Mouse (Mus musculus) heart, postnatal 10 days (tissue): ENCODE measurements around the gene Elavl3. TPM values are rescaled to one million over a fixed set of nuclear protein-coding genes. Genes with fewer than 3 reads are reported as not detected.

ENCODE experiments used
- DNase-seq, 2 experiments: peaks; one replicate each; pipeline ENCODE4 v3.0.0; 2021
- intact Hi-C: fragments of 180-260 bp; cut with DNase I; formaldehyde crosslinking; loops from one replicate; pipeline ENCODE4 v1.15.1; 2025
- total RNA-seq, 2 experiments: library from RNA; stranded (reverse); gene quantifications; 2 replicates each; pipeline ENCODE4 v1.2.3; 2021

Elavl3 gene
- total RNA-seq, 2 experiments from 2014 or later: 0.26 to 0.47 TPM

GRCm38 (mm10) chr9:22064341-22064740 is 12.5 kb upstream of the Elavl3 start:
- DNase-seq: no peak
- intact Hi-C loops: loop anchor here (10.0 kb wide), 1 partner anchor 340 kb away; no protein-coding TSS in a partner anchor

DNA sequence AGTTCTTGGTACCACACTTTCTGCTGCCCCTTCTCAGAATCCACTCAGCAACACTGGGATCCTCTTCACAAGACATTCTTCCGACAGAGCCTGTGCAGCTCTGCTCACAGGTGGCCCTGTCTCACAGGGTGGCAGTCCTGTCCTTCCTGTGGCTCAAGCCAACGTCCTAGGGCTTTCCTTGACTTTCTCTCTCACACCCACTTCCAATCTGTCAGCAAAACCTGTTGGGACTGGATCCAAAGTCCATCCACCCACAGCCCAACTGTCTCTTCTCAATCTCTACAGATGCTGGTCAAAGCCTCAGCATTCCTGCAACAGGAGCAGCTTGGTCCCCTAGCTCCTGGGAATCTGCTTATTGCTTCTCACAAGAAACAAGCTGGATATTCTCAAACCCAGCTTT is 9.5 kb upstream of the Elavl3 start:
- intact Hi-C loops: loop anchor here (10.0 kb wide), 1 partner anchor 343 kb away; no protein-coding TSS in a partner anchor
- no peak for DNase-seq

GRCm38 (mm10) chr9:22058011-22058424 is 6.2 kb upstream of the Elavl3 start:
- peak; percentile 40 to 41 for DNase-seq

GRCm38 (mm10) chr9:22057031-22057517 is 5.3 kb upstream of the Elavl3 start:
- DNase-seq: no peak
- intact Hi-C loops: no loop called here

More at GRCm38 (mm10) chr9:22058011-22058424, 6.2 kb upstream of the Elavl3 start:
- intact Hi-C loops: no loop called here

GRCm38 (mm10) chr9:22056303-22056910 is 4.6 kb upstream of the Elavl3 start:
- intact Hi-C loops: no loop called here
- DNase-seq: no peak

DNA sequence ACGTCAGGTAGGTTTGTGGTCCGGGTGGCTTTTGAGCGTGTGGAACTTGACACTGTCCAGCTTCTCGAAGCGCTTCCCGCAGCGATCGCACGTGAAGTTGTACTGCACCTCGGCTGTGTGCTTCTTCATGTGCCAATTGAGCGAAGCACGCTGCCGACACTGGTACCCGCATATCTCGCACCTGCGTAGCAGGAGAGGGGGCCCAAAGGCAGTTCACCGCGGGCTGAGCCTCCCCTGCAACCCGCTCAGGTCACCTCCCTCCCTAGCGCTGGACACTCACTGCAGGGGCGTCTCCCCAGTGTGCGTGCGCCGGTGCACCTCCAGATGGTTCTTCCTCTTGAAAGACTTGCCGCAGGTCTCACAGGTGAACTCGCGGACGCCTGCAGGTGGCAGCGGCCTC is 3.9 kb upstream of the Elavl3 start:
- intact Hi-C loops: no loop called here
- DNase-seq: no peak

DNA sequence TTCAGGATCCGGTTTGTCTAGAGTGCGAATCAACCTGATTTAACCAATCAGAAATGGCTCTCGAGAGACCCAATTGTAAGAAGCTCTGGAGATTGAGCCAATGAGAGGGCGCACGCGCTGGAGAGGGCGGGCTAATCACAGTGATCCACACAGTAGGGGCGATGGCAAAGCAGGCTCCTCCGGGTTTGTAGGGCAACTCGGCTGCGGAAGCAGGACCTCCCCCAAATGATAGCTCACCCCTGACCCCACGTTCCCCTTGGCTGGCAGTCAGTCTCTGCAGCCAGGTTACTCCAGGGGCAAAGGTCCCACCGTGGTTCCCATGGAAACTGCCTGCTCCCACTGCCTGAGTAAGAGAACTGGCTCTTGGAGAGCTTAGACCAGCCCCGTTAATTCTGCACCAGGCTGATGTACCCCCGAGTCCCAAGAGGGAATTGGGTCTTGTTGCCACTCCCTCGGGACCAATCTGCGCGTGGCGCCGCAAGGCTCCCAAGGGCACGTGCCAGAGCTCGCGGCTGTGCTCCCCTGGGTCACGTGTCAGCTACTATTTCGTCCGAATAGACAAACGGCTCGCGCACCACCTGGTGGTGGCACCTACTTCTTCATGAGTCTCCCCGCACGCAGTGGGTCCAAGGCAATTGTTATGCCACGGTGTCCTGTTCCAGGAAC is 2.7 kb upstream of the Elavl3 start:
- peak; percentile 58 to 70 for DNase-seq
- intact Hi-C loops: loop anchor here (5.0 kb wide), 1 partner anchor 77 kb away; no protein-coding TSS in a partner anchor

DNA sequence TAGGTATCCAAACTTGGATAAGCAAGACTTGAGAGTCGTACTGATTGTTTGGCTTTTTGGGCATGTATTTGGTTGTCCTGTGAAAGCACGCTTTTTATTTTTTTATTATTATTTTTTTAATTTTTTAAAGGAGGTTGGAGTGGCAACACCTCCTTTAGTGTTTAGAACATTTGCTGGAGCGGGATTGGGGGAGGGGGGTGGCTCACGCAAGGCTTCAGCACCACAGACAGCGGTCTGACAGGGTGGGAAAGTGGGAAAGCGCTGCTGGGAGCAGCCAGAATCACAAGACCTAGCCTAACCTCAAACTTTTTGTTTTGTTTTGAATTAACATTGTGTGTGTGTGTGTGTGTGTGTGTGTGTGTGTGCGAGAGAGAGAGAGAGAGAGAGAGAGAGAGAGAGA is 1.8 kb upstream of the Elavl3 start:
- DNase-seq: no peak
- intact Hi-C loops: loop anchor here (5.0 kb wide), 1 partner anchor 76 kb away; no protein-coding TSS in a partner anchor

DNA sequence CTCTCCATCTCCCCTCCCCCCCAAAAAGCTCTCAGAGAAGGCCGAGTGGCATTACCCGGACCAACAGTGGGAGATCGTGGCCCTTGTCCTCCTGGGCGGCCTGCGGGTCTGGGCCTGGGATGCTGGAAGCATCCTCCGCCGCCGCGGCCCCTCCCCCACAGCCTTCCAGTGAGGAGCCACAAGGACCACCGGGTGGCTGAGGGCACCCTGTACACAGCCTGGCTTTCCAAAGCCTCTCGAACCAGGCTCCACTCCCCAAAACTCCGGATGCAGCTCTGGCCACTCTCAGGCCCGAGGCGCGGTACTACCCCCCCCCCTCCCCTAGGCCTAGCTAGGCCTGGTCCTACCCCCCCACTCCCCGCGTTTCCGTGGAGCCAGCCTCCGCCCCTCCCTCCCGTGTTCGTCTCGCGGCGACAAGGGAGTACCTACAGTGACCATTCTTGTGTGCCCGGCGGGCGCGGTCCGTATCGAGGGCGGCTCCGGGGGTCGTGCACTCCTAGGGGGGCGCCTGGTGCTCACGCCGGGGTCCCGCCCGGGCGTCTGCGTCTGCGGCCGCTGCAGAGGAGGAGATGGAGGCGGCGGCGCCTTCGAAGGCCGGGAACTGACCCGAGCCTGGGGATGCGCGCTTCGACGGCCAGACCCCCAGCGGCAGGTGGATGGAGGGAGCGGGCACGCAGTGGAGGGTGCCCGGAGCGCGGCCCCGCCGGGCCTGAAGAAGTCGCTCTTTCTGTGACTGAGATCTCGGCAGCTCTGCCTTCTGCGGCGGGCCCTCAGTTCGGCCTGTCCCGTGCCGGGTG is 464 bp downstream of the Elavl3 start:
- intact Hi-C loops: loop anchor here (5.0 kb wide), 1 partner anchor 74 kb away; no protein-coding TSS in a partner anchor
- DNase-seq: no peak

- DNase-seq: peak; percentile 52 to 55
- intact Hi-C loops: loop anchor here (5.0 kb wide), 1 partner anchor 73 kb away; no protein-coding TSS in a partner anchor
Observed at GRCm38 (mm10) chr9:22050351-22050889, 1.4 kb downstream of the Elavl3 start.

- no peak for DNase-seq
- intact Hi-C loops: loop anchor here (5.0 kb wide), 1 partner anchor 72 kb away; no protein-coding TSS in a partner anchor
Observed at GRCm38 (mm10) chr9:22049721-22050270, 2.0 kb downstream of the Elavl3 start.

DNA sequence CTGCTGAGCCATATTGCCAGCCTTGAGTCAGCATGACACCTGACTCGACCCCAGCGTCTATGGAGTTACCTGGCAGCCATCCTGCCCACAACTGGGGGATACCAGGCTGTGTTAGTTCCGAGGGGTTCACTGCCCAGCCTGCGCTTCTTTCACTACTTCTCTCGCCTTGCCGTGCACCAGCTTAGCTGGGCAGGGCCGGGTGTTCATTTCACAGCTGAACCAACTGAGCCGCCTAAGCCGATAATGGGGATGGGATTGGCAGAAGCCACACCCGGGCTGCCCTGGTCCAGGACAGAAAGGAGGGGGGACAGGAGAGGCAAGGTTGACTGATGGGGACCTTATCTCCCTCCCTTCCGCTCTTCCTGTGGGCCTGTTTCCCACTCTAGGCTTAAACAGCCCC is 2.5 kb downstream of the Elavl3 start:
- intact Hi-C loops: no loop called here
- DNase-seq: no peak

DNA sequence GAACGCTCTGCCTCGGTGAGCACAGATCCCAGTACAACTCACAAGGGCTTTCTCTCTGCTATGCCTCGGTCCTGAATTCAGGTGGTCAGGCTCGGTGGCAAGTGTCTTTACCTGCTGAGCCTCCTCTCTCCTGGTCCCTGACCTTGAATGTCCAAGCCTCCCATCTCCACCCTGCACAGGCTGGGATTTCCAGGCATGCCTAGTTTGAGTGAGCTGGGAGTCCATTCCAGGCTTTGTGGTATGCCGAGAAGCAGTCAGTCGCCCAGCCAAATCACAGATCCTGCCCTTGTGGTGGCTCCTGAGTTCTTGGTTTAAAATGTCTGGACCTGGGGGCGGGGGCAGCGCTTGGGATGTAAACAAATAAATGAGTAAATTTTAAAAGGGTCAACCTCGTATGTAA is 4.5 kb downstream of the Elavl3 start:
- DNase-seq: no peak
- intact Hi-C loops: no loop called here

- no peak for DNase-seq
- intact Hi-C loops: no loop called here
Observed at GRCm38 (mm10) chr9:22041832-22042231, 10.0 kb downstream of the Elavl3 start.

- intact Hi-C loops: no loop called here
- DNase-seq: no peak
Observed at GRCm38 (mm10) chr9:22037826-22038225, 14.0 kb downstream of the Elavl3 start.

DNA sequence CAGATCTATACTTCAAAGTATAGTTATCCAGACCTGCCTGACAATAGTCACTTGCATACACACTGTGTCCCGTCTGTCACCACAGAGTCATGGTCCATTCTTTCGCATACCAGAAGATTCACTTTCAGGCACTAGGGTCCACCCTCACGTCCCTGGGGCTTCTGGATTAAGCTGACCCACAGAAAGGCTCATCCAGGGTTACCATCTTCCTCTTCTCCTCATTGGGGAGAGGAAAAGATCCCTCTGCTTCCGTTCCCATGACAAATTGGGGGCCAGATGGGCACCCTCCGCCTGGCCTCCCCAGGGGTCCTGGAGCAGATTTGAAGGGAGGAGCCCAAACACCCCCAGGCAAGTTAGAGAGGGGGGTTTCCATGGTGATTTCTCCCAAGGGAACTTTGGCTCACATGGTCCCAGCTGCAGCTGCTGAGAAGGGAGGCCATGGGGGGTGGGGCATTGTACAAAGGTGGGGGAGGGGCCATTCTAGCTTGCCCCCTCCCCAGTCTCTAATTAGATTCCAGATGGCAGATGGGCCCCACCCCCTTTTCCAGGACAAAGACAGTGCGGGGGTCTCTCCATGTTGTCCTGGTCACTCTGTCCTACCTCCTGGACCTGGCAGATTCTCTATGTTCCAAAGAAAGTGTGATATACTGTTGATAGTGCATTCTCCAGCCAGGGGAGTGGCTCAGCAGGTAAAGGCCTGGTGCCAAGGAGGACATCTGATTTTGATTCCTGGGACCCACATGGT is 16.4 kb downstream of the Elavl3 start:
- no peak for DNase-seq
- intact Hi-C loops: no loop called here

- no peak for DNase-seq
- intact Hi-C loops: no loop called here
Observed at GRCm38 (mm10) chr9:22030386-22030785, 21.4 kb downstream of the Elavl3 start.

- intact Hi-C loops: no loop called here
- no peak for DNase-seq
Observed at GRCm38 (mm10) chr9:22028467-22028866, 23.4 kb downstream of the Elavl3 start.

GRCm38 (mm10) chr9:22024592-22024991 is 27.2 kb downstream of the Elavl3 start:
- intact Hi-C loops: no loop called here
- no peak for DNase-seq
